Mouse (Mus musculus) neural tube, embryonic 13.5 days (tissue): ENCODE measurements around the gene Plekha1. TPM values are rescaled to one million over a fixed set of nuclear protein-coding genes. Genes with fewer than 3 reads are reported as not detected.

Source experiments
- ATAC-seq: fragments of 200-750 bp; cut with Nextera tagmentation; 2 replicates; pipeline ENCODE4 v1.8.0; 2017; ENCODE audit warnings: low read depth, mild to moderate bottlenecking, moderate TSS enrichment, moderate library complexity
- H3K27ac ChIP-seq: fragments of 300-500 bp; sonication (generic); replicated peaks from 2 replicates; pipeline ENCODE4 v1.5.1; 2015; ENCODE audit warnings: moderate library complexity, mild to moderate bottlenecking, inconsistent platforms
- H3K27me3 ChIP-seq: fragments of 300-500 bp; sonication (generic); 2 replicates; pipeline ENCODE4 v1.6.1; 2015; ENCODE audit warnings: mild to moderate bottlenecking, inconsistent platforms
- H3K36me3 ChIP-seq: fragments of 300-500 bp; sonication (generic); 2 replicates; pipeline ENCODE4 v1.6.1; 2015; ENCODE audit warnings: mild to moderate bottlenecking, inconsistent platforms
- H3K4me1 ChIP-seq: fragments of 300-500 bp; sonication (generic); replicated peaks from 2 replicates; pipeline ENCODE4 v1.6.1; 2015; ENCODE audit warnings: inconsistent platforms
- H3K4me2 ChIP-seq: fragments of 300-500 bp; sonication (generic); 2 replicates; pipeline ENCODE4 v1.6.1; 2015; ENCODE audit warnings: inconsistent platforms, mild to moderate bottlenecking, moderate library complexity
- H3K4me3 ChIP-seq: fragments of 300-500 bp; sonication (generic); 2 replicates; pipeline ENCODE4 v1.5.1; 2015; ENCODE audit warnings: mild to moderate bottlenecking, inconsistent platforms
- H3K9ac ChIP-seq: fragments of 300-500 bp; sonication (generic); 2 replicates; pipeline ENCODE4 v1.6.1; 2015; ENCODE audit warnings: moderate library complexity, mild to moderate bottlenecking, inconsistent platforms
- H3K9me3 ChIP-seq: fragments of 300-500 bp; sonication (generic); 2 replicates; pipeline ENCODE4 v1.6.1; 2016; ENCODE audit warnings: inconsistent platforms
- WGBS: fragments of 180-500 bp; shearing (Covaris S2); methylation state at CpG from one replicate; pipeline ENCODE4 v1.1.7; 2015; 5-methylcytosine and 5-hydroxymethylcytosine counted together
- polyA plus RNA-seq: library from polyadenylated mRNA; unstranded; fragments of >200 nt; fragmentation: Nextera tagmentation; extraction: Ambion mirVana; gene quantifications from 2 replicates; pipeline ENCODE4 v1.2.1, GENCODE M21; 2015

The Plekha1 gene
- polyA plus RNA-seq, 1 experiment from 2014 or later = 64.1 TPM

DNA sequence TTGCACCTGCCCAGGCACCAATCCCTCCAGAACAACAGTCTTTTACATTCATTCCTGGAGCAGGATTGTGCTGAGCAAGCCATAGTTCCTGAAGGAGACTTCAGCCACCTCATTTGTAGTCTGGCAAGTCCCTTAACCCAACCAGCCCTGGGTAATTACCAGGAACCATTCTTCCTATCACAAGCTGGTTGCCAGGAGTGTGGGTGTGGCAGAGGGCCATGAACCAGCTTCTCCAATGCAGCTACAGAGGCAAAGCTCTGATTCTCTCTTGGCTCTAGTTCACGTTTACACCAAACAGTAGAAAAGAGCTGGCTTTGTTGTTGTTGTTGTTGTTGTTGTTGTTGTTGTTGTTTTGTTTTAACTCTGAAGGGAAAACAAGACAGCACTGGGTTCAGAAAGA, 3.1 kb upstream of the Plekha1 start:
- no peak overlapping the region for H3K4me3 ChIP-seq
- H3K9ac ChIP-seq = no peak overlapping the region
- no peaks in the 10 kb centered on the region for H3K27me3 ChIP-seq
- no peaks in the 10 kb centered on the region for H3K36me3 ChIP-seq
- 48% methylated on average over 1 of the region's 1 CpGs for WGBS
- H3K9me3 ChIP-seq = no peaks in the 10 kb centered on the region
- H3K4me1 ChIP-seq = peaks cover 39% of the 10 kb centered on the region
- ATAC-seq = no peak
- H3K27ac ChIP-seq = no peak overlapping the region
- no peak overlapping the region for H3K4me2 ChIP-seq

DNA sequence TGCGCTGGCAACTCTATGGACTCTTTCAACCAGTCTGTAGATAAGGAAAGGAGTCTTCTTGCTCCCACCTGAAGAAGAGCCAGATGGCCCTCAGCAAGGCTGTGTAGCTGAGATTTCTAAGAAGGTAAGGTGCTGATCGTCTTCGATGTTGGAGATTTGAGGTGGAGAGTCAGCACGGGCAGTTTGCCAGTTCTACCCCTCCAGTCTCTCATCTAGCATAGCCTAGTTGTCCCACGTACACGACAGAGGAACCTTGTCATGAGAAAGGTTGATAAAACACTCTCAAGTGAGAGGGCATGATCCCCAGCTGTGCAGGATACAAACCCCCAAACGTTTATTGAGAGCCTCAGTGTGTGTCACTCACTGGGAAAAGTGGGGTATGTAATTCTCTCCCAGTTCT, 845 bp upstream of the Plekha1 start:
- no peak overlapping the region for H3K4me2 ChIP-seq
- ATAC-seq = no peak
- 79% methylated on average over 7 of the region's 7 CpGs for WGBS

GRCm38 (mm10) chr7:130866640-130867039, 1.1 kb downstream of the Plekha1 start:
- Histone ChIP-seq H3K4me2 (peak overlapping the region; percentile 64), H3K9me3 (no peaks in the 10 kb centered on the region), H3K4me3 (peak overlapping the region; percentile 79), H3K36me3 (no peaks in the 10 kb centered on the region), H3K27ac (peak overlapping the region; percentile 88), H3K9ac (peak overlapping the region; percentile 90), H3K4me1 (peaks cover 30% of the 10 kb centered on the region), H3K27me3 (no peaks in the 10 kb centered on the region)
- 1% methylated on average over 13 of the region's 13 CpGs for WGBS
- no peak for ATAC-seq

More for the DNA sequence above, 845 bp upstream of the Plekha1 start:
- H3K9me3 ChIP-seq = no peaks in the 10 kb centered on the region
- no peak overlapping the region for H3K27ac ChIP-seq
- H3K36me3 ChIP-seq = no peaks in the 10 kb centered on the region
- no peak overlapping the region for H3K9ac ChIP-seq
- peaks cover 40% of the 10 kb centered on the region for H3K4me1 ChIP-seq
- H3K4me3 ChIP-seq = no peak overlapping the region
- no peaks in the 10 kb centered on the region for H3K27me3 ChIP-seq

- Histone ChIP-seq H3K27me3 (no peaks in the 10 kb centered on the region), H3K4me2 (peak overlapping the region; percentile 64), H3K9ac (no peak overlapping the region), H3K36me3 (no peaks in the 10 kb centered on the region), H3K9me3 (no peaks in the 10 kb centered on the region), H3K27ac (no peak overlapping the region), H3K4me3 (peak overlapping the region; percentile 79; the same call in 1 of the 2 replicates), H3K4me1 (peaks cover 25% of the 10 kb centered on the region)
- WGBS = 56% methylated on average over 3 of the region's 3 CpGs
- no peak for ATAC-seq
Observed at GRCm38 (mm10) chr7:130867256-130867655, 1.7 kb downstream of the Plekha1 start.

DNA sequence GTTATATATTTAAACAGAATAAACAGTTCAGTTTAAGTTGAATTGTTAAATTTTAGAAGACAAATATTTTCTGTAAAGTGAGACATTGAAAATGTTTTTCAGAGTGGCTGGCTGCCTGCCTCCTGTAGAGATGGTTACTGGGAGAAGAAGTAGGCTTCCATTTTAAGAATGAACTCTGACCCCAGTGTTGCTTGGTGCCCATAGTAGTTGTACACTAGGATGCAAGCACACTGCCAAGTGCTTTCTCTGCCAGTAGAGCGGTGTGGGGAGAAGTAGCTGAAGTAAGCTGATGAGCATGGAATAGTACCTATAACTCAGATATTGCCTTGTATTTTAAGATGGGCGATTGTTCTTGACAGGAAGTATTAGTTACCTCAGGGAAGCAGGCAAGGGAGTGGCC, 18.6 kb downstream of the Plekha1 start:
- Histone ChIP-seq H3K4me1 (peaks cover 7% of the 10 kb centered on the region; the same call in 1 of the 2 replicates), H3K27ac (no peak overlapping the region), H3K27me3 (no peaks in the 10 kb centered on the region), H3K9ac (no peak overlapping the region), H3K36me3 (peaks cover 34% of the 10 kb centered on the region), H3K4me3 (no peak overlapping the region), H3K9me3 (no peaks in the 10 kb centered on the region), H3K4me2 (no peak overlapping the region)
- no peak for ATAC-seq
- WGBS = 89% methylated on average over 2 of the region's 2 CpGs

DNA sequence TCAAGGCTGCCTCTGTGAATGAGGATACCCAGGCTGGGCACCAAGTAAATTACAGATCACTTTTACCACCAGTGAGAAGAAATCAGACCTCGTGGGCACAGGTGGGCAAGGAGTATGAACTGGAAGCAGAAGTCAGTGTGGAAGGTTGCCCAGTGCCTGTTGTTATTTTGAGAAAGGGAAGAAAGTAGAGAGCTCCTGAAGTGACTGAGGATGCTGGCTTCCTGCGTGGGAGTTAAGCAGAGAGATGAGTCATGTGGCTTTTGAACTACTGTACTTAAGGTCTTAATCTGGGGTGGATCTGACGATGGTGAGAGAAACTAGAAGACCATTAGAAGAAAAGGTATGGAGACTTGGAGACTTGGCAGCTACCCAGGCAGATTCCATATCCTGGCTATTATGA, 20.7 kb downstream of the Plekha1 start:
- no peaks in the 10 kb centered on the region for H3K27me3 ChIP-seq
- peaks cover 33% of the 10 kb centered on the region for H3K36me3 ChIP-seq
- no peak overlapping the region for H3K9ac ChIP-seq

DNA sequence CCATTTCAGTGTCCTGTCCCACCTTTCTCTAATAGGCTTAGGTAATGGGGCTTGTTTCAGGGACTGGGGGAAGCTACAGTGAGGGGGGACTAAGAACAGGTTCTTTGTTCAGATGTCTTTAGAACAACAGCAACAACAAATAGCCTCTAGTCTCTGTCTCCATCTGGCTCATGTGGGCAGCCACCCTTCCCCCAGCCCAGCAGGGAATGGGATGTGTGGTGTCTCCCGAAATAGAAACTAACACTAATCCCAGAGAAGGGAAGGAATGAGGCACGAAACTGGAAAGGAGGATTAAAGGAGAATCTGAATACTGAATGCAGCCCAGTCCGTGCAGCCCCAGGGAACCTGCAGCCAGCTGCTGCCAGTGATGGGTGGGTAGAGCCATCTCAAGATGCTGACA, 22.4 kb downstream of the Plekha1 start:
- Histone ChIP-seq H3K27ac (no peak overlapping the region), H3K4me1 (peaks cover 7% of the 10 kb centered on the region; the same call in 1 of the 2 replicates), H3K4me2 (no peak overlapping the region), H3K27me3 (no peaks in the 10 kb centered on the region), H3K4me3 (no peak overlapping the region), H3K36me3 (peaks cover 44% of the 10 kb centered on the region), H3K9ac (no peak overlapping the region), H3K9me3 (no peaks in the 10 kb centered on the region)
- WGBS = 37% methylated on average over 3 of the region's 3 CpGs
- no peak for ATAC-seq

More for the DNA sequence above, 20.7 kb downstream of the Plekha1 start:
- no peak for ATAC-seq
- no peak overlapping the region for H3K4me3 ChIP-seq
- peaks cover 7% of the 10 kb centered on the region; the same call in 1 of the 2 replicates for H3K4me1 ChIP-seq
- WGBS = 89% methylated on average over 3 of the region's 3 CpGs
- H3K27ac ChIP-seq = no peak overlapping the region
- H3K4me2 ChIP-seq = no peak overlapping the region
- no peaks in the 10 kb centered on the region for H3K9me3 ChIP-seq

GRCm38 (mm10) chr7:130890871-130891270, 25.3 kb downstream of the Plekha1 start:
- H3K27me3 ChIP-seq = no peaks in the 10 kb centered on the region
- no peak overlapping the region for H3K27ac ChIP-seq
- no peak for ATAC-seq
- H3K4me3 ChIP-seq = no peak overlapping the region
- no peak overlapping the region for H3K4me2 ChIP-seq
- H3K9ac ChIP-seq = no peak overlapping the region
- 50% methylated on average over 2 of the region's 2 CpGs for WGBS
- peaks cover 39% of the 10 kb centered on the region for H3K36me3 ChIP-seq
- peaks cover 7% of the 10 kb centered on the region; the same call in 1 of the 2 replicates for H3K4me1 ChIP-seq
- H3K9me3 ChIP-seq = no peaks in the 10 kb centered on the region

DNA sequence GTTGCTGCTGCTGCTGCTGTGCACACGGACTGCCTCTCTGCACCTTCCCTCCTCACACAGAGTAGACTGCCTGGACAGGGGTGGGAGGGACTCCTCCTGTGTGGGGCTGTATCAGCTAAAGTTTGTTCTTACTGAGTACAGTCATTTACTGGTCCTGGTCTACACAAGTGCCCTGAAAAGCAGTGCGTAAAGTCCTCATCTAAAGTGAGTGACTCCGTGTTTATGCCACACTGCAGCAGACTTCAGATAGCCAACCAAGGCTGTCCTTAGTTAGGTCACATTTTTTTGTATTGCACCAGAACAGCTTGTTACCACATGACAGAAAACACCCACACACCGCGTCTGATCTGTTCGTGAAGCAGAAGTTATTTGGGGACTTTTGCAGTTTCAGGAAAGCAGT, 27.4 kb downstream of the Plekha1 start:
- no peaks in the 10 kb centered on the region for H3K27me3 ChIP-seq
- no peak overlapping the region for H3K4me3 ChIP-seq
- H3K4me1 ChIP-seq = peaks cover 2% of the 10 kb centered on the region; the same call in 1 of the 2 replicates
- no peak overlapping the region for H3K9ac ChIP-seq
- peaks cover 48% of the 10 kb centered on the region for H3K36me3 ChIP-seq
- WGBS = 85% methylated on average over 6 of the region's 6 CpGs
- no peaks in the 10 kb centered on the region for H3K9me3 ChIP-seq
- ATAC-seq = no peak
- no peak overlapping the region for H3K27ac ChIP-seq
- H3K4me2 ChIP-seq = no peak overlapping the region

- Histone ChIP-seq H3K27me3 (no peaks in the 10 kb centered on the region), H3K27ac (no peak overlapping the region), H3K36me3 (peaks cover 53% of the 10 kb centered on the region), H3K4me1 (no peaks in the 10 kb centered on the region), H3K9ac (no peak overlapping the region), H3K4me3 (no peak overlapping the region), H3K4me2 (no peak overlapping the region), H3K9me3 (no peaks in the 10 kb centered on the region)
- 88% methylated on average over 9 of the region's 9 CpGs for WGBS
- ATAC-seq = no peak
Observed at GRCm38 (mm10) chr7:130894931-130895617, 29.5 kb downstream of the Plekha1 start.

DNA sequence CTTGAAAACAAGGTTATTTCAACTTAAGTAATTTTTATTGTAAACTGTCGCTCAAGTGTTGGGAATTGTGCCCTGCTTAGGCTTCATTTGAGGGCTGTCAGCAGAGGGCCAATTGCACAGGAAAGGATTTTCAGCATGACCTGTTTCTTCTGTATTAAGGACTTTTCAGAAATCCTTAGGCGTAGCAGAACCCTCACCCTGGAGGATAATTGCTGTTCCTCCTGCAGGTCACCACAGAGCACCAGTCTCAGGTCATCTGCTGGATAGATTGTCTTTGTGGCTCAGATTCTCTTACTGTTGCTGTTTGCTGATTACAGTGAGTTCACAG, 30.0 kb downstream of the Plekha1 start:
- ATAC-seq = no peak
- Histone ChIP-seq H3K9me3 (no peaks in the 10 kb centered on the region), H3K36me3 (peaks cover 54% of the 10 kb centered on the region), H3K4me2 (no peak overlapping the region), H3K27me3 (no peaks in the 10 kb centered on the region), H3K9ac (no peak overlapping the region), H3K27ac (no peak overlapping the region), H3K4me1 (no peaks in the 10 kb centered on the region), H3K4me3 (no peak overlapping the region)
- 84% methylated on average over 2 of the region's 2 CpGs for WGBS

GRCm38 (mm10) chr7:130896064-130896463, 30.5 kb downstream of the Plekha1 start:
- Histone ChIP-seq H3K4me2 (no peak overlapping the region), H3K27ac (no peak overlapping the region), H3K4me1 (no peaks in the 10 kb centered on the region), H3K9me3 (no peaks in the 10 kb centered on the region), H3K27me3 (no peaks in the 10 kb centered on the region), H3K36me3 (peaks cover 57% of the 10 kb centered on the region), H3K4me3 (no peak overlapping the region), H3K9ac (no peak overlapping the region)
- WGBS = 86% methylated on average over 3 of the region's 3 CpGs
- no peak for ATAC-seq

- no peak overlapping the region for H3K27ac ChIP-seq
- no peak overlapping the region for H3K4me2 ChIP-seq
- H3K9ac ChIP-seq = no peak overlapping the region
- whole genome bisulfite sequencing = 90% methylated on average over 10 of the region's 10 CpGs
- peaks cover 49% of the 10 kb centered on the region for H3K36me3 ChIP-seq
- ATAC-seq = no peak
- no peaks in the 10 kb centered on the region for H3K4me1 ChIP-seq
- no peak overlapping the region for H3K4me3 ChIP-seq
- no peaks in the 10 kb centered on the region for H3K27me3 ChIP-seq
- no peaks in the 10 kb centered on the region for H3K9me3 ChIP-seq
Observed at GRCm38 (mm10) chr7:130897201-130897600, 31.6 kb downstream of the Plekha1 start.
